Mouse (Mus musculus) small intestine, adult 2 months (tissue): ENCODE measurements around the gene Iqce.

Source experiments
- CTCF ChIP-seq: fragments of 200-500 bp; IDR thresholded peaks from 2 replicates; pipeline ENCODE4 v1.5.1; 2012; ENCODE audit warnings: low read depth, mild to moderate bottlenecking, control low read depth, inconsistent platforms, low read length, moderate library complexity, mixed read lengths; ENCODE audit not compliant: insufficient replicate concordance, insufficient read length; ENCODE audit errors: extremely low read depth
- POLR2A ChIP-seq: fragments of 200-500 bp; IDR thresholded peaks from 2 replicates; pipeline ENCODE4 v1.6.1; 2012; ENCODE audit warnings: low read depth, mild to moderate bottlenecking, control low read depth, inconsistent platforms, low read length, moderate library complexity

DNA sequence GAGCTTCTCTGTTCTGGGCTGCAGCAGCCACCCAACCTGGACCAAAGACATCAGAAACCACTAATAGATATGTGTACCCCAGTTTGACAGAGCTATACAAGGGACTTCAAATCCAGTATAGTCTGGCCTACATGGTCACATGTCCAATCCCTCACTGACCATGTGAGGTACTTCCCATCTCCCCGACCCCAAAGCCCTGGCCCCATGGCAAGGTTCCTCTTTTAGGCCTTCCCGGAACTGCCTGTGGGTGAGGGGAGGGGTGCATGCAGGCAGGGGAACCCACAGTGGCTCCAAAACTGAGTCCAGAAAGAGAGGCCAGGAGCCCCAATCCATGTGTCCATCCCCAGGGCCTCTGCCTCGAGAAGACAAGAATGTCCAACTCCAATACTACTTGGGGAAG is 60.1 kb downstream of the Iqce start:
- no peak for TF ChIP-seq POLR2A
- TF ChIP-seq CTCF = no peak
